Mouse (Mus musculus) olfactory bulb, adult 2 months (tissue): ENCODE data around the gene Fahd1. TPM values are rescaled to one million over a fixed set of nuclear protein-coding genes. Genes with fewer than 3 reads are reported as not detected.

Source experiments
- H3K27ac ChIP-seq: fragments of 200-500 bp; 2 replicates; pipeline ENCODE4 v1.5.1; 2012; ENCODE audit warnings: low read depth, low read length; ENCODE audit not compliant: insufficient read depth
- H3K4me1 ChIP-seq: fragments of 200-500 bp; 2 replicates; pipeline ENCODE4 v1.6.1; 2012; ENCODE audit warnings: low read length; ENCODE audit not compliant: control insufficient read depth, insufficient read depth
- H3K4me3 ChIP-seq: fragments of 200-500 bp; 2 replicates; pipeline ENCODE4 v1.5.1; 2012; ENCODE audit warnings: mild to moderate bottlenecking, low read depth, low read length, moderate library complexity; ENCODE audit not compliant: insufficient read depth
- CTCF ChIP-seq: fragments of 200-500 bp; IDR thresholded peaks from 2 replicates; pipeline ENCODE4 v1.5.1; 2012; ENCODE audit warnings: low read depth, mild to moderate bottlenecking, low read length, moderate library complexity; ENCODE audit not compliant: insufficient read depth
- POLR2A ChIP-seq: fragments of 200-500 bp; IDR thresholded peaks from 2 replicates; pipeline ENCODE4 v1.6.1; 2012; ENCODE audit warnings: mild to moderate bottlenecking, low read depth, low read length, moderate library complexity; ENCODE audit not compliant: insufficient read depth
- WGBS: fragments of 180-500 bp; shearing (Covaris S2); methylation state at CpG from one replicate; pipeline ENCODE4 v1.1.7; 2018; 5-methylcytosine and 5-hydroxymethylcytosine counted together
- polyA plus RNA-seq: library from polyadenylated mRNA; stranded (reverse); fragments of >200 nt; gene quantifications from 2 replicates; pipeline ENCODE4 v1.2.4, GENCODE M21; 2012; ENCODE audit warnings: low replicate concordance; ENCODE audit not compliant: missing spikeins, insufficient read depth, insufficient read length

Gene Fahd1
- polyA plus RNA-seq, 1 experiment, result not detected

DNA sequence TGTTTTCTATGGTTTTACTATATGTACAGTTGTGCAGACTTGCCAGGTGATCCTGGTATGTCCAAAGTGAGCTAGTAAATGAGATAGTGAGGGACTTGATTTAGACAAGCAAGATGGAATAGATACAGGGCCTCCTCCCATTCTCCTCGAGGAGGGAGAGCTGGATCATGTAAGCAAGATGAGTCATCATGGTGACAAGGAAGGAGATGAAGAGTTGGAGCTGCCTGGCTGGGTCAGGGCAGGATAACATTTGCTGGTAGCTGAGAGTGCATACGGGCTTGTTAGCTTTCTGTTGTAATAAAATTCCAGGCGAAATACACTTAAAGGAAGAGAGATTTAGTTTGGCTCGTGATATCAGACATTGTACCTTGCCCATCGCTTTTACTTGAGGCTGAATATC lies 9.8 kb downstream of the Fahd1 start:
- H3K27ac ChIP-seq, result no peak overlapping the region
- TF ChIP-seq POLR2A, result no peak
- TF ChIP-seq CTCF, result no peak
- 63% methylated on average over 5 of the region's 5 CpGs for WGBS
- H3K4me1 ChIP-seq, result no peaks in the 10 kb centered on the region; the same call in 1 of the 2 replicates
- H3K4me3 ChIP-seq, result no peak overlapping the region

DNA sequence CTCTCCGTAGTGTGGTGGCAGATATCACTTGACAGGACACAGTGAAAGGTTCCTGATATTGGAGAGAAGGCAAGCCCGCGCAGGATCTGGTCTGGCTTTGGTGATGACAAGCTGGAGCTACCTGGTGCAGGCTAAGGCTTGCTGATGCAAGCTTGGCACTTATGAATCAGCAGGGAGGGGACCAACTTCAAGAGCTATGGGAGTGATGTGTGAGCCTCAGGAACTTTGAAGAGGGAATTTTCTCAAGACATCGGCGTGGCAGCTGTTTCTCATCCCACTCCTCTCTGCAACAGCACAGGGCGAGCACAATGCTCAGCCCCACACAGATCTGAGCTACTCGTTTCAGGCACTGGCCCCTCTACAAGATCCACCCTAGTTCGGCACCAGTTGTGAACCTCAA lies 10.3 kb downstream of the Fahd1 start, which contains the start of gene Hagh:
Gene Hagh (plus strand): TSS at position 302 of the 400 bp plus-strand sequence.
- 71% methylated on average over 8 of the region's 8 CpGs for WGBS
- Histone ChIP-seq H3K4me1 (no peaks in the 10 kb centered on the region; the same call in 1 of the 2 replicates), H3K4me3 (no peak within 1 kb of the TSS), H3K27ac (no peak within 1 kb of the TSS)
- TF ChIP-seq CTCF (no peak), POLR2A (no peak)

DNA sequence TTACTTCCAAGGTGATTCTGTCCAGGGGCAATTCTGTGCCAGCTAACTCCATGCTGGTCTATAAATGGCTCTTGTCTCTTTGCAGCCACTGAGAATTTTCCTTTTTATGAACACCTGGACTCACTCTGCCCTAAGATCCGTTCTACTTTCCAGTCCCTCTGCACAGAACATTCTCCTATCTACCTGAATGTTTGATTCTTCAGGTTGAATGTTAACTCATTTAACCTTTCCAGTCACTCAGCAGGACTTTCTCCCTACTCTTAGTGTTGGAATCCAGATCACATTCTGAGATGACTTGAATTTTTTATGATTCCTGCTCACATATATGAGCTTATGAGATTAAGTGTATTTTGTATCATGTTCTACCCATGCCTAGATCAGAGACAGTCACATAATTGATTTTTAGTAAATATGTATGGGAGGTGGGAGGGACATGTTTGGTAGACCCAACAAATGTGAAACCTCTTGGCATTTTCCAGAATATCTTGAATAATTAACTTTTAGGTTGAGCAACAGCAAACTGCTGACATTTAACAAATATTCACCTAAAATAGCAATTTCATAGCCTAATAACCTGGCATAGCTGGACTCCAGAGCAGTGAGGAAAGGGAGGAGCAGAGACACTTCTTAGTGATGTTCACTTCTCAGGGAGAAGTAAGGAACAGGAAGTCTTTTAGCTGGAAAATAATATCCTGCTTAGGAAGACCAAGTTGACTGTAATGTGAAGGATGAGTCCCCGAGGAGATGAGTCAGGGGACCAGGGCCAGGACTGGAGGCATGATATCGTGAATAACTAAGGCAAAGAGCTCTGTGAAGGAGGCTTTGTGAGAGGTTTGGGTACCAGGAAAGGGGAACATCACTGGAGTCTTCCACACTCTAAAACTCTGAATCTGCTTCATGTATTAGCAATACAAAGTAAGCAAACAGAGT lies 28.5 kb downstream of the Fahd1 start:
- WGBS, result 51% methylated on average over 3 of the region's 3 CpGs
- no peaks in the 10 kb centered on the region for H3K4me1 ChIP-seq
- no peak overlapping the region for H3K27ac ChIP-seq
- TF ChIP-seq CTCF, result no peak
- TF ChIP-seq POLR2A, result no peak
- H3K4me3 ChIP-seq, result no peak overlapping the region

DNA sequence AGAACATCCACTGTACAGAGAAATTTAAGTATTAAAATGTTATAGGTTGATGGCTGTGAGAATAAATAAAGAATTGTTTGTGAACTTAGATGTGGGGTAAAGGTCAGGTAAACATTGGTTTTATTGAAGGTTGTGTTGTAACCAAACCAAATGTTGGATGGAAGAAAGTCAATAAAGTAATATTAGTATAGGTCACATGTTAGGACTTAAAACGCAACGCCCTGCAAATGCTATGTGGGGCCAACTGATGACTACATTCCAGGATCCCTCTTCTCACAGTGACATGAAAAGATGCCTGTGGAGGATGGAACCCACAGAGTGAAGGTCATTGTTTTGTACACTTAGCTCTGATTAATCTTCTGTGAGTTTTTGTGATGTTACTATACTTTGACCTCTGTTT lies 30.7 kb downstream of the Fahd1 start:
- 72% methylated on average over 2 of the region's 2 CpGs for WGBS

GRCm38 (mm10) chr17:24818172-24818571 lies 32.0 kb downstream of the Fahd1 start:
- no peaks in the 10 kb centered on the region for H3K4me1 ChIP-seq

More for the DNA sequence above, 30.7 kb downstream of the Fahd1 start:
- Histone ChIP-seq H3K4me3 (no peak overlapping the region), H3K27ac (no peak overlapping the region), H3K4me1 (no peaks in the 10 kb centered on the region)
- TF ChIP-seq POLR2A (no peak), CTCF (no peak)

GRCm38 (mm10) chr17:24817503-24817902 lies 32.7 kb downstream of the Fahd1 start:
- Histone ChIP-seq H3K4me3 (no peak overlapping the region), H3K4me1 (no peaks in the 10 kb centered on the region), H3K27ac (no peak overlapping the region)
- 44% methylated on average over 1 of the region's 1 CpGs for WGBS
- TF ChIP-seq CTCF, result no peak

More at GRCm38 (mm10) chr17:24818172-24818571, 32.0 kb downstream of the Fahd1 start:
- WGBS, result 55% methylated on average over 6 of the region's 6 CpGs
- TF ChIP-seq POLR2A (no peak), CTCF (no peak)
- no peak overlapping the region for H3K27ac ChIP-seq
- no peak overlapping the region for H3K4me3 ChIP-seq

DNA sequence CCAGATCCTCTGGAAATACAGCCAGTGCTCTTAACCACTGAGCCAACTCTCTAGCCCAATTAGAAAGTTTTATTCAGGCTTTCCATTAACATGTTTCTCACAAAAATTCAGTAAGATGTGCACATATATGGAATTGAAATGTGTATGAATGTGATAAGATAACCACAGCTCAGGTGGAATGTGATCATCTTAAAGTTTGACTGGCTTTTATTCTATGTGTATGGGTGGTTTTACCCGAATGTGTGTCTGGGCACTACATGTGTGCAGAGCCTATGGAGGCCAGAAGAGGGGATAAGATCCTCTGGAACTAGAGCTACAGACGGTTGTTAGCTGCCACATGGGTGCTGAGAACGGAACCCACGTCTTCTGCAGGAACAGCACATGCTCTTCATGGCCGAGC lies 34.9 kb downstream of the Fahd1 start:
- Histone ChIP-seq H3K4me3 (no peak overlapping the region), H3K4me1 (no peaks in the 10 kb centered on the region), H3K27ac (no peak overlapping the region)
- TF ChIP-seq CTCF (no peak), POLR2A (no peak)
- 83% methylated on average over 5 of the region's 5 CpGs for WGBS

DNA sequence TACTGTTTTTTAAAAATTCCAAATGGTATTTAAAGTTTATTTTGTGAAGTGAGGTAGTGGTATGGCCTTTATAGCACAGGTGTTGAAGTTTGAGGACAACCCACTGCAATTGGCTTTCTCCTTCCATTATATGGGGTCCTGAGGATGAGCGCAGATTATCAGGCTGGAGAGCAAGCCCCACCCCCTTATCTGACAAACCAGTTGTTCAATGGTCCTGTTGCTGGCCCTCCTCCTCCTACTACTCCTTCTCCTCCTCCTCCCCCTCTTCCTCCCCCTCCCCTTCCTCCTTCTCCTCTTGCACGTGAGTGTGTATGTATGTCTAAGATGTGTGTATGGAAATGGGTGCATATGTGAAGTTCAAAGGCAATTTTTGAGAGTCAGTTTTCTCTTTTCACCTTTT lies 37.9 kb downstream of the Fahd1 start:
- no peak overlapping the region for H3K4me3 ChIP-seq
- no peaks in the 10 kb centered on the region for H3K4me1 ChIP-seq
- TF ChIP-seq POLR2A, result no peak
- no peak for TF ChIP-seq CTCF
- WGBS, result 58% methylated on average over 2 of the region's 2 CpGs
- H3K27ac ChIP-seq, result no peak overlapping the region

DNA sequence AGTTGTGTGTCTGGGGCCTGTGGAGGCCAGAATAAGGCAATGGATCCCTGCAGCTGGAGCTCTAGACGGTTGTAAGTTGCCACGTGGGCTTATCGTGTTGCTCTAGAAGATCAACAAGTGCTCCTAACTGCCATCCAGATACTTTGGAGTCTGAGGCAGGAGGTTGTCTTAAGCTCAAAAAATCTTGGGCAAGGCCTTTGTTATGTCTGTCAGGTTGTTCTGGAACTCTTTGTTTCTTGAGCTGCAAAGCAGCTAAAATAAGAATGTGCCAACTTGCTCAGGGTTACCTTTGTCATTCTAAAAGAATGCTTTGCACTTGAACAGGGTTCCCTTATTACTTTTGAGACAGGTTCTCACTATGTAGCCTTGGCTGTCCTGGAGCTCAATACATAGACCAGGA lies 39.0 kb downstream of the Fahd1 start:
- TF ChIP-seq CTCF (no peak), POLR2A (no peak)
- no peak overlapping the region for H3K4me3 ChIP-seq
- 70% methylated on average over 3 of the region's 3 CpGs for WGBS

More for the DNA sequence above, 39.0 kb downstream of the Fahd1 start:
- Histone ChIP-seq H3K27ac (no peak overlapping the region), H3K4me1 (no peaks in the 10 kb centered on the region)
